Mouse (Mus musculus): ENCODE data around the gene Plekho1. TPM values are rescaled to one million over a fixed set of nuclear protein-coding genes. Genes with fewer than 3 reads are reported as not detected.

The Plekho1 gene
- polyA plus RNA-seq (2017; shearing (Covaris generic)): 10 to 100 TPM; 11.5 to 14.0 TPM

DNA sequence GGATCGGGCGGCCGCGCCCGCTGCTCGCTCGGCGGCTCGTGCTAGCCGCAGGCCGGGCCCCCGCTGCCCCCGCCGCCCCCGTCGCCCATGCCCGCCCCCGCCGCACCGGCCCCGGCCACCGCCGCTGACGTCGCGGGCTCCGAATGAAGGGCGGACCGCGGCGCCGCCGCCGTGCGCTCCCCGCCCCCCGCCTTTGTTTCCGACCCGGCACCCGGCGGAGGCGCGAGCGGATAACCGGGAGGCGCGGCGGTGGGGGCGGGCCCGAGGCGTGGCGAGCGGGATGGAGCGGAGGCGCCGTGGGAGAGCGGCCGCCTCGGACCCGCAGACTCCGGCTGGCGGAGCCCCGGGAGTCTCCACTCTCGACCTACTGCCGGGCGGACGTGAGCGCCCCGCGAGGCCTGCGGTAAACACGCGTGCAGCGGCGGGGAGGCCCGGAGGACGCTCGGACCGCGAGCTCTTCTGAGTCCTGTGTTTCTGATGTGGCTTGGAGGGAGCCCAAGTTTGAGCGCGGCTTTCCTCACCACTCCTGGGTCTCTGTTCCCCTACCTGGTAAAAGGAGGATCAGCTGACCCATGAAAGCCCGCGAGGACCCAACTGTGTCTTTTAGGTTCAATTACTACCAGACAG lies at the start of gene Plekho1:
Plekho1 (minus strand) TSS at position 200 of the 627 bp plus-strand sequence.

Other genes with a start within 250 kb of the Plekho1 start
- gene Tars2, start 235.8 kb downstream of the Plekho1 start, polyA plus RNA-seq (2017; shearing (Covaris generic)): 10 to 100 TPM; 76.4 to 81.3 TPM
- 10 to 100 TPM; 27.2 to 27.6 TPM for gene Rprd2, start 177.1 kb downstream of the Plekho1 start, polyA plus RNA-seq (2017; shearing (Covaris generic))
- gene Prpf3, start 140.1 kb downstream of the Plekho1 start, polyA plus RNA-seq (2017; shearing (Covaris generic)): 10 to 100 TPM; 57.4 to 73.7 TPM
- 100 to 1,000 TPM; 201 to 205 TPM for gene Mrps21, start 124.5 kb downstream of the Plekho1 start, polyA plus RNA-seq (2017; shearing (Covaris generic))
- 10 to 100 TPM in 1 of 2 experiments, 1 to 10 TPM in 1; 7.7 to 11.6 TPM for gene Ciart, start 113.8 kb downstream of the Plekho1 start, polyA plus RNA-seq (2017; shearing (Covaris generic))
- gene BC028528, start 104.0 kb downstream of the Plekho1 start, polyA plus RNA-seq (2017; shearing (Covaris generic)): 1 to 10 TPM in 1 of 2 experiments, under 1 TPM in 1; 0.52 to 2.7 TPM
- 10 to 100 TPM; 47.8 to 56.0 TPM for gene Aph1a, start 102.0 kb downstream of the Plekho1 start, polyA plus RNA-seq (2017; shearing (Covaris generic))
- gene Car14, start 91.3 kb downstream of the Plekho1 start, polyA plus RNA-seq (2017; shearing (Covaris generic)): not detected
- 100 to 1,000 TPM; 154 to 215 TPM for gene Anp32e, start 66.8 kb downstream of the Plekho1 start, polyA plus RNA-seq (2017; shearing (Covaris generic))
- gene Vps45, start 62.5 kb upstream of the Plekho1 start, polyA plus RNA-seq (2017; shearing (Covaris generic)): 10 to 100 TPM; 22.0 to 26.8 TPM
- 10 to 100 TPM; 16.6 to 20.0 TPM for gene Otud7b, start 108.5 kb upstream of the Plekho1 start, polyA plus RNA-seq (2017; shearing (Covaris generic))
- 1 to 10 TPM in 1 of 2 experiments, under 1 TPM in 1; 0.95 to 3.8 TPM for gene Mtmr11, start 166.0 kb upstream of the Plekho1 start, polyA plus RNA-seq (2017; shearing (Covaris generic))
- 100 to 1,000 TPM; 127 to 153 TPM for gene Sf3b4, start 176.3 kb upstream of the Plekho1 start, polyA plus RNA-seq (2017; shearing (Covaris generic))
- gene Sv2a, start 185.2 kb upstream of the Plekho1 start, polyA plus RNA-seq (2017; shearing (Covaris generic)): 1 to 10 TPM; 2.4 to 2.7 TPM
- gene Bola1, start 223.7 kb upstream of the Plekho1 start, polyA plus RNA-seq (2017; shearing (Covaris generic)): 10 to 100 TPM; 23.2 to 32.3 TPM
- 1 to 10 TPM in 1 of 2 experiments, under 1 TPM in 1; 0.87 to 3.8 TPM for gene Hist2h2ab, start 223.9 kb upstream of the Plekho1 start, polyA plus RNA-seq (2017; shearing (Covaris generic))
- gene Hist2h2ac, start 224.9 kb upstream of the Plekho1 start, polyA plus RNA-seq (2017; shearing (Covaris generic)): 10 to 100 TPM in 1 of 2 experiments, 1 to 10 TPM in 1; 8.1 to 16.9 TPM
- 1 to 10 TPM; 4.7 to 5.5 TPM for gene Hist2h2be, start 225.1 kb upstream of the Plekho1 start, polyA plus RNA-seq (2017; shearing (Covaris generic))
- 1 to 10 TPM in 1 of 2 experiments, under 1 TPM in 1; 0.34 to 1.4 TPM for gene Hist2h3c2, start 243.1 kb upstream of the Plekho1 start, polyA plus RNA-seq (2017; shearing (Covaris generic))
- gene Hist2h2aa2, start 244.3 kb upstream of the Plekho1 start, polyA plus RNA-seq (2017; shearing (Covaris generic)): 100 to 1,000 TPM in 1 of 2 experiments, 10 to 100 TPM in 1; 64.9 to 115 TPM
- gene Hist2h2aa1, start 249.5 kb upstream of the Plekho1 start, polyA plus RNA-seq (2017; shearing (Covaris generic)): 1 to 10 TPM in 1 of 2 experiments, not detected in 1; 1.5 TPM

Measured in inflammation-experienced regulatory T-cells (primary cell).